Mouse (Mus musculus) MEL (cell line): Measurements from ENCODE around the gene Spsb2. TPM values are rescaled to one million over a fixed set of nuclear protein-coding genes. Genes with fewer than 3 reads are reported as not detected.

Experiments used
- DNase-seq: peaks from one replicate; pipeline ENCODE4 v3.0.0; 2011; ENCODE audit warnings: low read depth, low spot score
- H3K27ac ChIP-seq: 2 replicates; pipeline ENCODE4 v1.5.1; 2012; ENCODE audit warnings: low read depth, mild to moderate bottlenecking, control low read depth, low read length, moderate library complexity; ENCODE audit not compliant: control insufficient read depth
- H3K27me3 ChIP-seq, 2 experiments: fragments of 150-350 bp in 1 of 2; sonication (generic) in 1 of 2; 2 replicates each; pipeline ENCODE4 v1.6.1; 2012; ENCODE audit warnings: low read length in 2 of 2, mild to moderate bottlenecking in 2 of 2, improper control_type of control experiment in 1 of 2, moderate library complexity in 1 of 2; ENCODE audit not compliant: insufficient read depth in 2 of 2, control insufficient read depth in 1 of 2
- H3K36me3 ChIP-seq, 2 experiments: 2 replicates each; pipeline ENCODE4 v1.6.1; 2012 to 2014; ENCODE audit warnings: low read length in 2 of 2, improper control_type of control experiment in 1 of 2, inconsistent platforms in 1 of 2, mild to moderate bottlenecking in 1 of 2; ENCODE audit not compliant: insufficient read depth in 2 of 2, control insufficient read depth in 1 of 2
- H3K4me1 ChIP-seq, 2 experiments: fragments of 150-350 bp in 1 of 2; sonication (generic) in 1 of 2; 2 replicates each; pipeline ENCODE4 v1.6.1; 2012; ENCODE audit warnings: low read length in 2 of 2, improper control_type of control experiment in 1 of 2, mild to moderate bottlenecking in 1 of 2; ENCODE audit not compliant: insufficient read depth in 2 of 2, control insufficient read depth in 1 of 2
- H3K4me3 ChIP-seq, 2 experiments: fragments of 150-350 bp in 1 of 2; sonication (generic) in 1 of 2; 2 replicates each; pipeline ENCODE4 v1.5.1; 2012; ENCODE audit warnings: low read depth in 2 of 2, low read length in 2 of 2, mild to moderate bottlenecking in 2 of 2, moderate library complexity in 2 of 2, control low read depth in 1 of 2, improper control_type of control experiment in 1 of 2; ENCODE audit not compliant: control insufficient read depth in 1 of 2, insufficient read depth in 1 of 2
- H3K79me2 ChIP-seq: 2 replicates; pipeline ENCODE4 v1.6.1; 2012; ENCODE audit warnings: mild to moderate bottlenecking, low read length, moderate library complexity; ENCODE audit not compliant: control insufficient read depth, poor library complexity, insufficient read depth
- H3K9ac ChIP-seq: 2 replicates; pipeline ENCODE4 v1.6.1; 2012; ENCODE audit warnings: low read depth, mild to moderate bottlenecking, control low read depth, low read length, moderate library complexity; ENCODE audit not compliant: control insufficient read depth, poor library complexity, severe bottlenecking
- H3K9me3 ChIP-seq: fragments of 150-350 bp; sonication (generic); replicated peaks from 2 replicates; pipeline ENCODE4 v1.6.1; 2012; ENCODE audit warnings: mild to moderate bottlenecking, low read length, improper control_type of control experiment, moderate library complexity; ENCODE audit not compliant: insufficient read depth
- CHD1 ChIP-seq: IDR thresholded peaks from 2 replicates; pipeline ENCODE4 v1.6.1; 2012; ENCODE audit warnings: low read depth, mild to moderate bottlenecking, inconsistent platforms, low read length, improper control_type of control experiment
- CTCF ChIP-seq, 3 experiments: IDR thresholded peaks in 2 of 3; conservative IDR thresholded peaks in 1 of 3; 2 replicates each; pipeline ENCODE4 v1.5.1; 2011 to 2012; ENCODE audit warnings: low read length in 3 of 3, low read depth in 2 of 3, mild to moderate bottlenecking in 2 of 3, improper control_type of control experiment in 1 of 3, inconsistent platforms in 1 of 3, mixed read lengths in 1 of 3, moderate library complexity in 1 of 3; ENCODE audit not compliant: control insufficient read depth in 1 of 3, insufficient read depth in 1 of 3, poor library complexity in 1 of 3, severe bottlenecking in 1 of 3
- E2F4 ChIP-seq: IDR thresholded peaks from 2 replicates; pipeline ENCODE4 v1.6.1; 2011; ENCODE audit warnings: low read depth, low read length, improper control_type of control experiment, borderline replicate concordance
- ELF1 ChIP-seq: IDR thresholded peaks from 2 replicates; pipeline ENCODE4 v1.6.1; 2014; ENCODE audit warnings: low read depth, mild to moderate bottlenecking, inconsistent platforms, low read length, improper control_type of control experiment, moderate library complexity
- EP300 ChIP-seq, 2 experiments: IDR thresholded peaks; 2 replicates each; pipeline ENCODE4 v1.6.1; 2011; ENCODE audit warnings: improper control_type of control experiment in 2 of 2, low read length in 2 of 2, low read depth in 1 of 2, mild to moderate bottlenecking in 1 of 2
- ETS1 ChIP-seq: IDR thresholded peaks from 2 replicates; pipeline ENCODE4 v1.6.1; 2012; ENCODE audit warnings: low read depth, mild to moderate bottlenecking, inconsistent platforms, low read length, improper control_type of control experiment, moderate library complexity
- GABPA ChIP-seq: IDR thresholded peaks from 2 replicates; pipeline ENCODE4 v1.6.1; 2012; ENCODE audit warnings: low read depth, mild to moderate bottlenecking, inconsistent platforms, low read length, improper control_type of control experiment, moderate library complexity
- GATA1 ChIP-seq: IDR thresholded peaks from 2 replicates; pipeline ENCODE4 v1.6.1; 2011; ENCODE audit warnings: low read depth, low read length, improper control_type of control experiment
- JUND ChIP-seq: IDR thresholded peaks from 2 replicates; pipeline ENCODE4 v1.6.1; 2011; ENCODE audit warnings: low read depth, mild to moderate bottlenecking, improper control_type of control experiment, low read length
- MXI1 ChIP-seq: IDR thresholded peaks from 2 replicates; pipeline ENCODE4 v1.6.1; 2011; ENCODE audit warnings: mild to moderate bottlenecking, low read depth, low read length, improper control_type of control experiment
- MYB ChIP-seq: IDR thresholded peaks from 2 replicates; pipeline ENCODE4 v1.6.1; 2011; ENCODE audit warnings: mild to moderate bottlenecking, low read depth, low read length, improper control_type of control experiment
- NELFE ChIP-seq: IDR thresholded peaks from 2 replicates; pipeline ENCODE4 v1.6.1; 2011; ENCODE audit warnings: low read depth, low read length, improper control_type of control experiment
- NRF1 ChIP-seq: IDR thresholded peaks from 2 replicates; pipeline ENCODE4 v1.6.1; 2014; ENCODE audit warnings: low read depth, mild to moderate bottlenecking, inconsistent platforms, low read length, improper control_type of control experiment, moderate library complexity; ENCODE audit not compliant: poor library complexity, insufficient read depth, severe bottlenecking
- POLR2A ChIP-seq, 2 experiments: IDR thresholded peaks; 2 replicates each; pipeline ENCODE4 v1.6.1; 2011 to 2012; ENCODE audit warnings: low read length in 2 of 2, mild to moderate bottlenecking in 2 of 2, control low read depth in 1 of 2, improper control_type of control experiment in 1 of 2, low read depth in 1 of 2, moderate library complexity in 1 of 2; ENCODE audit not compliant: control insufficient read depth in 1 of 2, insufficient read depth in 1 of 2, poor library complexity in 1 of 2
- POLR2AphosphoS2 ChIP-seq: IDR thresholded peaks from 2 replicates; pipeline ENCODE4 v1.6.1; 2011; ENCODE audit warnings: low read length, improper control_type of control experiment
- POLR2AphosphoS5 ChIP-seq: IDR thresholded peaks from 2 replicates; pipeline ENCODE4 v1.6.1; 2012; ENCODE audit warnings: low read depth, borderline replicate concordance, mild to moderate bottlenecking, inconsistent platforms, low read length, moderate library complexity, mixed read lengths
- RCOR1 ChIP-seq: IDR thresholded peaks from 2 replicates; pipeline ENCODE4 v1.6.1; 2012; ENCODE audit warnings: low read depth, mild to moderate bottlenecking, inconsistent platforms, low read length, improper control_type of control experiment
- SIN3A ChIP-seq: IDR thresholded peaks from 2 replicates; pipeline ENCODE4 v1.6.1; 2012; ENCODE audit warnings: low read length, improper control_type of control experiment, inconsistent platforms
- SMC3 ChIP-seq: IDR thresholded peaks from 2 replicates; pipeline ENCODE4 v1.6.1; 2011; ENCODE audit warnings: low read depth, low read length, improper control_type of control experiment
- TAL1 ChIP-seq: IDR thresholded peaks from 2 replicates; pipeline ENCODE4 v1.6.1; 2012; ENCODE audit warnings: mild to moderate bottlenecking, inconsistent platforms, low read length, moderate library complexity, mixed read lengths
- UBTF ChIP-seq: IDR thresholded peaks from 2 replicates; pipeline ENCODE4 v1.6.1; 2012; ENCODE audit warnings: low read depth, mild to moderate bottlenecking, inconsistent platforms, low read length, improper control_type of control experiment, moderate library complexity, borderline replicate concordance; ENCODE audit not compliant: insufficient read depth
- USF2 ChIP-seq, 2 experiments: IDR thresholded peaks; 2 replicates each; pipeline ENCODE4 v1.6.1; 2011 to 2012; ENCODE audit warnings: improper control_type of control experiment in 2 of 2, low read length in 2 of 2, borderline replicate concordance in 1 of 2, inconsistent platforms in 1 of 2, low read depth in 1 of 2, mild to moderate bottlenecking in 1 of 2; ENCODE audit not compliant: insufficient read depth in 1 of 2
- ZC3H11A ChIP-seq: IDR thresholded peaks from 2 replicates; pipeline ENCODE4 v1.6.1; 2012; ENCODE audit warnings: low read depth, mild to moderate bottlenecking, inconsistent platforms, low read length, improper control_type of control experiment
- ZNF384 ChIP-seq: IDR thresholded peaks from 2 replicates; pipeline ENCODE4 v1.6.1; 2012; ENCODE audit warnings: low read depth, mild to moderate bottlenecking, inconsistent platforms, low read length, improper control_type of control experiment
- polyA plus RNA-seq, 2 experiments: library from polyadenylated mRNA; stranded (reverse) in 1 of 2; unstranded in 1 of 2; fragments of >175 nt in 1 of 2; fragments of >200 nt in 1 of 2; gene quantifications; 2 replicates each; pipeline versions ENCODE4 v1.2.1 to v1.2.4; 2012; ENCODE audit warnings: low replicate concordance in 2 of 2, low read depth in 1 of 2; ENCODE audit not compliant: insufficient read length in 2 of 2, insufficient read depth in 1 of 2, missing spikeins in 1 of 2
- total RNA-seq: library from RNA; depleted of rRNA; stranded (reverse); fragments of 300-350 nt; gene quantifications from 2 replicates; pipeline ENCODE4 v1.2.3, GENCODE M21; 2012

The Spsb2 gene
- total and polyA plus RNA-seq, 3 experiments: 7.3 to 7.7 TPM; not detected in 1

DNA sequence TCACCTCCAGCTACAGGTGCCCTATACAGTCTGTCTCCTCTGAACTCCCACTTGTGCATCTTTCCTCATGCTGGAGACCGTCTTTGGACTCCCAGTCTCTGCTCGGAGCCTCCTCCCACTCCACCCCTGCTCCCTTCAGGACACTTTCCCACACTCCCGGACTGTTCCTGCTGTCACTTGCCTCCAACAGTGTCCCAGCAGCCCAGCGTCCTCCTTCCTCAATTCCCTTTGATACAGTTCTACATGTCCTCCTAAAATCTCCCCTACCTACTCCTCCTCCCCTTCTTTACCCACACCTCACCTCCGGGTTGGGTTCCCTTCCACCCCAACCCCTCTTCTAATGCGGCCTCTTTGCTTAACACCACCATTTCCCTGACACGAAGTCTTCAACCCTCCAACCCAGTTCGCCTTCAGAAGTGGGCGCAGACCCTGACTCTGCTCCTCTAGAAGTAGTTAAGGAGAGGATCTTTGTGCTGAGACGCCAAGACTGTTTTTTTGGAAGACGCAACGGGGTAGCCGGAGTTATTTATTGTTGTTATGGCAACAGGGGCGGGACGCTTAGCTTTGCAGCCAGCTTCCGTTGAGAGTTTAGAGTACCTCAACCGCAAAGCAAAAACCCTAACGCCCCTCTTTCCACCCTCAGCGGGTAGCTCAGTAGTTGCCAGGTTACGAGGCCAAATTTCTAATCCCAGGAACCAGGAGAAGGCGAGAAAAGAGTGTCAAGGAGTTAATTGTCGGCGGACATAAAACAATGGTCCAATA is 29.1 kb upstream of the Spsb2 start, which contains the start of gene Lrrc23:
TSS of gene Lrrc23 (minus strand) at position 506 of the 762 bp plus-strand sequence.
- no peak within 1 kb of the TSS for H3K27ac ChIP-seq
- H3K27me3 ChIP-seq: peaks cover 9 to 12% of the 10 kb centered on the region in 2 experiments
- no peak within 1 kb of the TSS for H3K4me3 ChIP-seq
- H3K9me3 ChIP-seq: no peaks in the 10 kb centered on the region
- no peak for DNase-seq
- no peak within 1 kb of the TSS for H3K9ac ChIP-seq
- H3K36me3 ChIP-seq: no peaks in the 10 kb centered on the region
- H3K4me1 ChIP-seq: no peaks in the 10 kb centered on the region
- no peaks in the 10 kb centered on the region for H3K79me2 ChIP-seq
- TF ChIP-seq UBTF (no peak), SMC3 (no peak), ZC3H11A (no peak), NELFE (no peak), E2F4 (no peak), TAL1 (no peak), JUND (no peak), MYB (no peak), SIN3A (no peak)

DNA sequence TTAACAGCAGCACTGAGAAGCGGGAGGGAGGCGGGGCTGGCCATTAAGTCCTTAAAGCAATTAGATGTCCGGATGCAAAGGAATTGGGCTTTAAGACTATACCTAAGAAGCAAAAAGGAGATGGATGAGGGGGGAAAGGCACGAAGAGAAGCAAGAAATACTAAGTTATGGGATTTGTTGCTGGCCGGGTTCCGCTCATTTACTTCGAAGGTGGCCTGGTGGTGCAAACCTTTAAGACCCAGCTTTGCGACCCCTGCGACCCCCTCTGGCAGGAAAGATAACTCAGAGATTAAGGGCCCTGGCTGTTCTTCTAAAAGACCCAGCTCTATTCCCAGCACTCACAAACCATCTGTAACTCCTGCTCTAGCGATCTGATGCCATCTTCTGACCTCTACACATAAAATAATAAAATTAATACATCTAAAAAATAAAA is 28.5 kb upstream of the Spsb2 start:
- Histone ChIP-seq H3K36me3 (no peaks in the 10 kb centered on the region), H3K9me3 (no peaks in the 10 kb centered on the region), H3K27me3 (peaks cover 9 to 12% of the 10 kb centered on the region in 2 experiments), H3K79me2 (no peaks in the 10 kb centered on the region), H3K9ac (no peak overlapping the region), H3K27ac (no peak overlapping the region), H3K4me1 (no peaks in the 10 kb centered on the region), H3K4me3 (no peak overlapping the region)
- TF ChIP-seq GATA1: no peak
- no peak for TF ChIP-seq UBTF
- no peak for TF ChIP-seq GABPA
- no peak for TF ChIP-seq POLR2AphosphoS2
- TF ChIP-seq CHD1: no peak
- TF ChIP-seq USF2 (IDR thresholded peaks at IDR 0.05; ENCODE audit: borderline replicate concordance in 1 of 2, insufficient read depth in 1 of 2, low read depth in 1 of 2, low read length in 2 of 2): no peak
- TF ChIP-seq POLR2AphosphoS5: no peak
- TF ChIP-seq CTCF (IDR thresholded peaks at IDR 0.05 in 2 of 3, conservative IDR thresholded peaks at IDR 0.05 in 1 of 3; ENCODE audit: control insufficient read depth in 1 of 3, insufficient read depth in 1 of 3, low read depth in 2 of 3, low read length in 3 of 3, poor library complexity in 1 of 3, severe bottlenecking in 1 of 3): no peak
- no peak for TF ChIP-seq RCOR1
- TF ChIP-seq ZNF384: no peak
- no peak for TF ChIP-seq NELFE
- no peak for TF ChIP-seq MXI1
- no peak for TF ChIP-seq ETS1
- no peak for TF ChIP-seq POLR2A (IDR thresholded peaks at IDR 0.05; ENCODE audit: control insufficient read depth in 1 of 2, insufficient read depth in 1 of 2, low read depth in 1 of 2, low read length in 2 of 2, poor library complexity in 1 of 2)
- TF ChIP-seq EP300 (IDR thresholded peaks at IDR 0.05; ENCODE audit: low read depth in 1 of 2, low read length in 2 of 2): no peak
- no peak for TF ChIP-seq NRF1
- no peak for TF ChIP-seq E2F4
- no peak for TF ChIP-seq ELF1
- TF ChIP-seq MYB: no peak
- TF ChIP-seq TAL1: no peak
- DNase-seq: no peak
